In genomic region chr2:28192821-28193689, GRCm38 (mm10) we compare ENCODE assay signal across 8 mouse cellular contexts. TPM values are rescaled to one million over a fixed set of nuclear protein-coding genes. Genes with fewer than 3 reads are reported as not detected.
DNase-seq lines count a peak whose midpoint lies in the region; ATAC-seq lines count a peak whose summit lies in the region.

Olfm1 (plus strand) TSS chr2:28192992.

- H3K4me1 ChIP-seq in embryonic facial prominence, embryonic 10.5 days: peaks cover 25% of the 10 kb centered on the region
- H3K4me1 ChIP-seq in intestine, embryonic 16.5 days (ENCODE audit: control insufficient read depth, insufficient read depth, low read length): peaks cover 4% of the 10 kb centered on the region; the same call in 1 of the 2 replicates

- intact Hi-C loops in left cerebral cortex, postnatal 25 days (cut with DNase I): loop anchor here (5.0 kb wide), 1 partner anchor 71 kb away; no protein-coding TSS in a partner anchor

- peak within 1 kb of the TSS; percentile 81 for H3K27ac ChIP-seq in embryonic facial prominence, embryonic 10.5 days (replicated peaks)
- H3K27ac ChIP-seq in intestine, embryonic 16.5 days (ENCODE audit: low read length): no peak within 1 kb of the TSS

- no peaks in the 10 kb centered on the region for H3K9me3 ChIP-seq in embryonic facial prominence, embryonic 10.5 days
- no peaks in the 10 kb centered on the region for H3K9me3 ChIP-seq in intestine, embryonic 16.5 days (ENCODE audit: control insufficient read depth, low read length)

- H3K4me2 ChIP-seq in intestine, embryonic 16.5 days (ENCODE audit: low read depth, low read length): peak within 1 kb of the TSS; percentile 89

- peaks cover 39% of the 10 kb centered on the region for H3K27me3 ChIP-seq in embryonic facial prominence, embryonic 10.5 days (replicated peaks; ENCODE audit: low read depth, poor library complexity, severe bottlenecking)
- peaks cover 13% of the 10 kb centered on the region for H3K27me3 ChIP-seq in intestine, embryonic 16.5 days (replicated peaks; ENCODE audit: control insufficient read depth, insufficient read depth, low read length)

- WGBS in embryonic facial prominence, embryonic 10.5 days: under 1% methylated on average over 76 of the region's 76 CpGs
- WGBS in intestine, embryonic 16.5 days: 1% methylated on average over 70 of the region's 76 CpGs

- peak within 1 kb of the TSS; percentile 62 for H3K9ac ChIP-seq in intestine, embryonic 16.5 days (ENCODE audit: low read depth, low read length)

- DNase-seq in adrenal gland, postnatal 4 days (ENCODE audit: low spot score in 2 of 2): peak in 1 of 2 experiments; percentile 18
- peak; percentile 73 for DNase-seq in embryonic facial prominence, embryonic 10.5 days (ENCODE audit: low spot score)
- peak; percentile 86 to 87 for DNase-seq in left cerebral cortex, postnatal 25 days (ENCODE audit: low spot score in 2 of 2)
- DNase-seq in right cerebral cortex, postnatal 25 days: peak; percentile 90
- DNase-seq in spleen, postnatal 36 days (ENCODE audit: low spot score in 2 of 2): no peak

- H3K4me3 ChIP-seq in embryonic facial prominence, embryonic 10.5 days: peak within 1 kb of the TSS; percentile 77
- H3K4me3 ChIP-seq in intestine, embryonic 16.5 days (ENCODE audit: low read length): peak within 1 kb of the TSS; percentile 61

- H3K36me3 ChIP-seq in embryonic facial prominence, embryonic 10.5 days (replicated peaks): no peaks in the 10 kb centered on the region
- H3K36me3 ChIP-seq in intestine, embryonic 16.5 days (ENCODE audit: control insufficient read depth, insufficient read depth, low read length): no peaks in the 10 kb centered on the region

- ATAC-seq in granulocyte monocyte progenitor cell, adult 5-6 weeks (replicated peaks; ENCODE audit: poor library complexity, severe bottlenecking): peak; percentile 44; the same call in 1 of the 2 replicates
- peak; percentile 84 for ATAC-seq in intestine, embryonic 16.5 days
- ATAC-seq in megakaryocyte progenitor cell, adult 5-6 weeks (replicated peaks; ENCODE audit: poor library complexity): peak; percentile 20; the same call in 1 of the 2 replicates

RNA-seq across cellular contexts. Expression of gene Olfm1, which starts in this region (rescaled TPM):
- 10 to 100 TPM; 39.6 to 49.0 TPM for total RNA-seq in adrenal gland, postnatal 4 days (2021)
- 16.8 and 20.4 TPM in 2 replicates for polyA plus RNA-seq in embryonic facial prominence, embryonic 10.5 days (2016; fragmentation: Nextera tagmentation; extraction: Ambion mirVana)
- 1.3 and 6.3 TPM in 2 replicates for total RNA-seq in granulocyte monocyte progenitor cell, adult 5-6 weeks (2014; fragmentation: Nextera tagmentation)
- 0.56 and 0.93 TPM in 2 replicates for total RNA-seq in granulocyte monocyte progenitor cell, adult 5-6 weeks (2017)
- polyA plus RNA-seq in intestine, embryonic 16.5 days (2015; fragmentation: Nextera tagmentation; extraction: Ambion mirVana): 12.2 and 13.3 TPM in 2 replicates
- total RNA-seq in left cerebral cortex, postnatal 25 days (2021): 1,000 to 10,000 TPM; 1,581 to 1,689 TPM
- total RNA-seq in megakaryocyte progenitor cell, adult 5-6 weeks (2015): 2.6 and 2.9 TPM in 2 replicates
- total RNA-seq in megakaryocyte progenitor cell, adult 5-6 weeks (2017): 1.8 and 5.4 TPM in 2 replicates

Comparison
In these comparisons a context has a peak if more than half of its experiments do, and no peak if none do; other contexts are left out.
1. RNA of gene Olfm1 (total RNA-seq): 1,581 to 1,689 TPM in left cerebral cortex, postnatal 25 days; 39.6 to 49.0 TPM in adrenal gland, postnatal 4 days, 0.56 to 6.3 TPM in granulocyte monocyte progenitor cell, adult 5-6 weeks and 1.8 to 5.4 TPM in megakaryocyte progenitor cell, adult 5-6 weeks; every median in the first group is over 10 times any median in the second.
2. DNase-seq: peak in embryonic facial prominence, embryonic 10.5 days (single experiment), left cerebral cortex, postnatal 25 days (2 of 2) and right cerebral cortex, postnatal 25 days (single experiment); none in spleen, postnatal 36 days (0 of 2).
3. ATAC-seq: peak in every context shown above with its lines; median percentile 84 in intestine, embryonic 16.5 days; 44 in granulocyte monocyte progenitor cell, adult 5-6 weeks; 20 in megakaryocyte progenitor cell, adult 5-6 weeks.